Mouse (Mus musculus) naive thymus-derived CD4-positive, alpha-beta T cell, adult 5 months (primary cell): ENCODE data around the gene Nup153. TPM values are rescaled to one million over a fixed set of nuclear protein-coding genes. Genes with fewer than 3 reads are reported as not detected.

Experiments
- polyA plus RNA-seq: library from polyadenylated mRNA; unstranded; fragments of 100-300 nt; shearing (Covaris generic); gene quantifications from one replicate; pipeline ENCODE4 v1.2.1, GENCODE M21; 2017

The Nup153 gene
- polyA plus RNA-seq: 197 TPM

DNA sequence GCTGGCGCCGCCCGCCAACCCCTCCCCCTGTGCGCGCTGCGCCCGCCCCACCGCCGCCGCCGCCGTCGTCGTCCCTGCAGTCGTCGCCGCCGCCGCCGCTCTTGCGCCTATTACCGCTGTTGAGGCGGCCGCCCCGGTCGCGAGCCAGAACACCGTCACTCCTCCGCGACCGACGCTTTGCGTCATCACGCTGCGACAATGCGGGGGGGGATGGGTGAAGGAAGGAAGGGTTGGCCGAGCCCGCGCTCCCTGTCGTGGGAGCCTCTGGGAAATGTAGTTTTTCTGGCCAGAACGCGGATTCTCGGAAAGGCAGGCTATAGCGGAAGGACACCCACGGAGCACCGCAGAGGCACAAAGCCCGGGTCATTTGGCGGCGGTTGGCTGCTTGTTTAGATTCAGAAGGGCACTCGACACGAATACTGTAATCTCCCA, at the start of gene Nup153:
Gene Nup153 (minus strand): TSS at position 104 of the 432 bp plus-strand sequence.

DNA sequence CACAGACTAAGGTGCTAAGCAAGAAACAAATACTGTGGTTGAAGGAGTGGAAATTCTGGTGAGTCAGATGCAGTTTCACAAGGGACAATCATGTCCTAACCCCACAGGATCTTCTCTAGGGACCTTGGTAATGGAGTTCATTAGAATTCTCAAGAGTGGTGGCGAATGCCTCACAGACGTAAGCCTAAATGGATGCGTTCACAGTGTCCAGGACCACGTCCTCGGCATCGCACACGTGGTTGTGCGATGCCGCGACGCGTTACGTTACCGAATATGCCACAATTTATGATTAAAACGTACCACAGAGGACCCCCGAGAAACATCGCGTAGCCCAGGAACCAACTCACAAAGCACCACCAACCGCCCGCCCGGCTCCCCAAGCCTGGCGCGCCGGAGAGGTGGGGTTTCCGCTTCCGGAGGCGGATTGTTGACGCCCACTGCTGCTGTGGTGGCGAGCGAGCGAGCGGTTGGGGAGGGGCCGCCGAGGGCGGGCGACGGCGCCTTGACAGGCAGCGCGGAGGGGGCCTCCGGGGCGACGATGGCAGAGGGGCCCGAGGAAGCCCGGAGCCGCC, 58.6 kb downstream of the Nup153 start, which contains the start of gene Fam8a1:
Gene Fam8a1 (plus strand): TSS at position 475 of the 572 bp plus-strand sequence.

Other genes starting within 250 kb of the Nup153 start
- 1.8 TPM for gene Cap2, start 226.1 kb downstream of the Nup153 start, polyA plus RNA-seq
- 29.3 TPM for gene Fam8a1, start 58.4 kb downstream of the Nup153 start, polyA plus RNA-seq
- gene Kif13a, start 201.9 kb upstream of the Nup153 start, polyA plus RNA-seq: 0.80 TPM